Mouse (Mus musculus) hindlimb bud, embryonic 11.5 days (tissue): ENCODE measurements around the gene Usp49.
A peak's percentile ranks its signal among the peaks of the same experiment; 100 is the strongest.
"Not testable (repeated sequence)": the region's sequence is repeated elsewhere in the genome, so short reads cannot be mapped to it uniquely, and the experiment has no call there.

Experiments
- DNase-seq: peaks from one replicate; pipeline ENCODE4 v3.0.0-alpha.2; 2012; ENCODE audit warnings: low read depth, low spot score; ENCODE audit errors: extremely low spot score

Gene Usp49

GRCm38 (mm10) chr17:47630678-47631065 lies at the start of gene Usp49:
Gene Usp49 (plus strand): TSS chr17:47630690.
- no peak for DNase-seq

GRCm38 (mm10) chr17:47580962-47581361 lies 49.5 kb upstream of the Usp49 start:
- no peak for DNase-seq

GRCm38 (mm10) chr17:47588517-47588916 lies 42.0 kb upstream of the Usp49 start:
- no peak for DNase-seq

GRCm38 (mm10) chr17:47591073-47591472 lies 39.4 kb upstream of the Usp49 start:
- DNase-seq = no peak

GRCm38 (mm10) chr17:47593215-47593853 lies 37.2 kb upstream of the Usp49 start:
- DNase-seq = peak; percentile 68

- no peak for DNase-seq
Observed at GRCm38 (mm10) chr17:47593854-47594182, 36.7 kb upstream of the Usp49 start.

GRCm38 (mm10) chr17:47594183-47594968 lies 36.1 kb upstream of the Usp49 start:
- no peak for DNase-seq

GRCm38 (mm10) chr17:47594969-47595247 lies 35.6 kb upstream of the Usp49 start:
- DNase-seq = no peak

GRCm38 (mm10) chr17:47595248-47596161 lies 35.0 kb upstream of the Usp49 start:
- no peak for DNase-seq

GRCm38 (mm10) chr17:47596162-47596838 lies 34.2 kb upstream of the Usp49 start:
- DNase-seq = no peak

- DNase-seq = no peak
Observed at GRCm38 (mm10) chr17:47596839-47597164, 33.7 kb upstream of the Usp49 start.

- no peak for DNase-seq
Observed at GRCm38 (mm10) chr17:47597261-47597660, 33.2 kb upstream of the Usp49 start.

GRCm38 (mm10) chr17:47597838-47598579 lies 32.5 kb upstream of the Usp49 start:
- DNase-seq = no peak

GRCm38 (mm10) chr17:47598580-47599304 lies 31.7 kb upstream of the Usp49 start:
- not testable (repeated sequence) for DNase-seq

GRCm38 (mm10) chr17:47599511-47600297 lies 30.8 kb upstream of the Usp49 start:
- no peak for DNase-seq

GRCm38 (mm10) chr17:47600601-47601388 lies 29.7 kb upstream of the Usp49 start:
- no peak for DNase-seq

GRCm38 (mm10) chr17:47601389-47601755 lies 29.1 kb upstream of the Usp49 start:
- DNase-seq = no peak

- DNase-seq = no peak
Observed at GRCm38 (mm10) chr17:47602289-47602688, 28.2 kb upstream of the Usp49 start.

- no peak for DNase-seq
Observed at GRCm38 (mm10) chr17:47606220-47606619, 24.3 kb upstream of the Usp49 start.
